Mouse (Mus musculus) Patski (cell line): ENCODE measurements around the gene Gm3752. TPM values are rescaled to one million over a fixed set of nuclear protein-coding genes. Genes with fewer than 3 reads are reported as not detected.
"Not testable (repeated sequence)": the region's sequence is repeated elsewhere in the genome, so short reads cannot be mapped to it uniquely, and the experiment has no call there.

ENCODE experiments used
- ATAC-seq: fragments of 100-300 bp; one replicate; pipeline ENCODE4 v1.8.0; 2021
- CTCF ChIA-PET: fragments of 350-600 bp; sonication (Branson Sonifier 250); formaldehyde crosslinking; loops from one replicate; lab custom pipeline; 2022; ENCODE audit warnings: inconsistent platforms; lab: Charles Lee
- POLR2A ChIA-PET: fragments of 350-600 bp; sonication (Branson Sonifier 250); formaldehyde crosslinking; loops from one replicate; lab custom pipeline; 2022; ENCODE audit warnings: antibody characterized with exemption, inconsistent platforms; lab: Charles Lee
- DNase-seq: peaks from one replicate; pipeline ENCODE4 v3.0.0-alpha.2; 2011; ENCODE audit warnings: low read depth, low spot score
- H3K27me3 ChIP-seq: fragments of 371-371 bp; one replicate; pipeline ENCODE4 v1.5.1; 2021
- in situ Hi-C: fragments of 300-500 bp; cut with MboI; formaldehyde crosslinking; loops from 3 replicates; pipeline ENCODE4 v1.11.1; 2018; ENCODE audit warnings: low pct_unique_long_range_greater_than_20kb, mixed read lengths
- polyA plus RNA-seq: library from polyadenylated mRNA; unstranded; gene quantifications from one replicate; pipeline ENCODE4 v1.2.3, GENCODE M21; 2021

Gene Gm3752
- polyA plus RNA-seq = not detected

- POLR2A ChIA-PET, H3K27me3 ChIP-seq, in situ Hi-C loops, ATAC-seq, DNase-seq, CTCF ChIA-PET: not testable (repeated sequence)
Observed at GRCm38 (mm10) chr14:7483662-7484061, at the start of gene Gm3752. Gene Gm3752 (minus strand): TSS chr14:7483762.

- ATAC-seq, POLR2A ChIA-PET, H3K27me3 ChIP-seq, DNase-seq, in situ Hi-C loops, CTCF ChIA-PET: not testable (repeated sequence)
Observed at GRCm38 (mm10) chr14:7488731-7489130, 5.2 kb upstream of the Gm3752 start.

- CTCF ChIA-PET, H3K27me3 ChIP-seq, DNase-seq, ATAC-seq, in situ Hi-C loops, POLR2A ChIA-PET: not testable (repeated sequence)
Observed at GRCm38 (mm10) chr14:7450817-7451216, 32.7 kb downstream of the Gm3752 start, which contains the start of gene Gm3755. Gene Gm3755 (minus strand): TSS chr14:7450917.

- POLR2A ChIA-PET, H3K27me3 ChIP-seq, DNase-seq, in situ Hi-C loops, CTCF ChIA-PET, ATAC-seq: not testable (repeated sequence)
Observed at GRCm38 (mm10) chr14:7422496-7422895, 61.1 kb downstream of the Gm3752 start.

Other genes starting within 250 kb of the Gm3752 start
- not detected for gene Gm3727, start 219.0 kb downstream of the Gm3752 start, polyA plus RNA-seq
- not detected for gene Gm3739, start 168.7 kb downstream of the Gm3752 start, polyA plus RNA-seq
- not detected for gene Gm5797, start 151.4 kb downstream of the Gm3752 start, polyA plus RNA-seq
- not detected for gene Gm8374, start 118.6 kb downstream of the Gm3752 start, polyA plus RNA-seq
- gene Gm3755, start 32.8 kb downstream of the Gm3752 start, polyA plus RNA-seq = not detected
- gene Gm3558, start 84.8 kb upstream of the Gm3752 start, polyA plus RNA-seq = not detected
- not detected for gene Gm10338, start 111.8 kb upstream of the Gm3752 start, polyA plus RNA-seq
- not detected for gene Gm10128, start 160.2 kb upstream of the Gm3752 start, polyA plus RNA-seq